Mouse (Mus musculus) ovary, adult 18-20 months (tissue): ENCODE data around the gene Spns2.

ENCODE experiments used
- DNase-seq: peaks from one replicate; pipeline ENCODE4 v3.0.0; 2022; ENCODE audit warnings: low spot score, mixed read lengths

Gene Spns2

GRCm38 (mm10) chr11:72489881-72490301, at the start of gene Spns2:
Gene Spns2, minus strand, starts transcription at chr11:72489904.
- peak; percentile 85 for DNase-seq

GRCm38 (mm10) chr11:72538811-72539210, 49.1 kb upstream of the Spns2 start:
- DNase-seq = no peak

- DNase-seq = no peak
These were observed 48.5 kb upstream of the Spns2 start for GRCm38 (mm10) chr11:72538037-72538755.

GRCm38 (mm10) chr11:72537503-72537902, 47.8 kb upstream of the Spns2 start:
- no peak for DNase-seq

- no peak for DNase-seq
These were observed 45.8 kb upstream of the Spns2 start for GRCm38 (mm10) chr11:72535519-72535918.

GRCm38 (mm10) chr11:72532890-72533289, 43.2 kb upstream of the Spns2 start:
- no peak for DNase-seq

- DNase-seq = no peak
These were observed 41.9 kb upstream of the Spns2 start for GRCm38 (mm10) chr11:72531632-72532031.

- DNase-seq = no peak
These were observed 41.4 kb upstream of the Spns2 start for GRCm38 (mm10) chr11:72531144-72531543.

- no peak for DNase-seq
These were observed 36.5 kb upstream of the Spns2 start for GRCm38 (mm10) chr11:72526190-72526589.

- no peak for DNase-seq
These were observed 34.0 kb upstream of the Spns2 start for GRCm38 (mm10) chr11:72523711-72524110.

GRCm38 (mm10) chr11:72522616-72523041, 32.9 kb upstream of the Spns2 start:
- DNase-seq = no peak

GRCm38 (mm10) chr11:72521598-72522541, 32.2 kb upstream of the Spns2 start:
- no peak for DNase-seq

GRCm38 (mm10) chr11:72519895-72520294, 30.2 kb upstream of the Spns2 start:
- no peak for DNase-seq

GRCm38 (mm10) chr11:72519189-72519588, 29.5 kb upstream of the Spns2 start:
- no peak for DNase-seq

- no peak for DNase-seq
These were observed 28.7 kb upstream of the Spns2 start for GRCm38 (mm10) chr11:72518449-72518848.

GRCm38 (mm10) chr11:72514967-72515366, 25.3 kb upstream of the Spns2 start:
- no peak for DNase-seq

- no peak for DNase-seq
These were observed 18.9 kb upstream of the Spns2 start for GRCm38 (mm10) chr11:72508651-72509050.

GRCm38 (mm10) chr11:72507651-72508050, 17.9 kb upstream of the Spns2 start:
- DNase-seq = no peak

- no peak for DNase-seq
These were observed 14.5 kb upstream of the Spns2 start for GRCm38 (mm10) chr11:72504016-72504797.

GRCm38 (mm10) chr11:72503501-72503921, 13.8 kb upstream of the Spns2 start:
- no peak for DNase-seq

GRCm38 (mm10) chr11:72502236-72502635, 12.5 kb upstream of the Spns2 start:
- no peak for DNase-seq

GRCm38 (mm10) chr11:72501426-72502002, 11.8 kb upstream of the Spns2 start:
- DNase-seq = no peak
